Mouse (Mus musculus): ENCODE results near the gene Ptgs2. TPM values are rescaled to one million over a fixed set of nuclear protein-coding genes. Genes with fewer than 3 reads are reported as not detected.

The Ptgs2 gene
- under 1 TPM; 0.31 to 0.45 TPM for total RNA-seq (2021)
- long read RNA-seq, experiment 1: 0 reads
- long read RNA-seq, experiment 2, partial matches to known transcripts: 0 of 1 reads
- long read RNA-seq, experiment 2, other reads (novel, unspliced or antisense): 1 of 1 reads

- no peak for DNase-seq (ENCODE audit: low spot score in 2 of 2)
Observed at GRCm38 (mm10) chr1:150099790-150100333, at the start of gene Ptgs2. Gene Ptgs2 (plus strand): TSS chr1:150100031.

- no peak for DNase-seq (ENCODE audit: low spot score in 2 of 2)
Observed at GRCm38 (mm10) chr1:150050256-150050655, 49.6 kb upstream of the Ptgs2 start.

GRCm38 (mm10) chr1:150065684-150066083 lies 34.1 kb upstream of the Ptgs2 start:
- DNase-seq (ENCODE audit: low spot score in 2 of 2): no peak

GRCm38 (mm10) chr1:150072880-150073279 lies 27.0 kb upstream of the Ptgs2 start:
- no peak for DNase-seq (ENCODE audit: low spot score in 2 of 2)

- no peak for DNase-seq (ENCODE audit: low spot score in 2 of 2)
Observed at GRCm38 (mm10) chr1:150074609-150075008, 25.2 kb upstream of the Ptgs2 start.

GRCm38 (mm10) chr1:150089040-150089692 lies 10.7 kb upstream of the Ptgs2 start:
- no peak for DNase-seq (ENCODE audit: low spot score in 2 of 2)

- no peak for DNase-seq (ENCODE audit: low spot score in 2 of 2)
Observed at GRCm38 (mm10) chr1:150090229-150090628, 9.6 kb upstream of the Ptgs2 start.

- no peak for DNase-seq (ENCODE audit: low spot score in 2 of 2)
Observed at GRCm38 (mm10) chr1:150097036-150097435, 2.8 kb upstream of the Ptgs2 start.

- DNase-seq (ENCODE audit: low spot score in 2 of 2): no peak
Observed at GRCm38 (mm10) chr1:150097721-150098120, 2.1 kb upstream of the Ptgs2 start.

GRCm38 (mm10) chr1:150099374-150099773 lies 457 bp upstream of the Ptgs2 start:
- no peak for DNase-seq (ENCODE audit: low spot score in 2 of 2)

- no peak for DNase-seq (ENCODE audit: low spot score in 2 of 2)
Observed at GRCm38 (mm10) chr1:150104228-150104720, 4.4 kb downstream of the Ptgs2 start.

GRCm38 (mm10) chr1:150106736-150107135 lies 6.9 kb downstream of the Ptgs2 start:
- DNase-seq (ENCODE audit: low spot score in 2 of 2): no peak

GRCm38 (mm10) chr1:150109591-150109990 lies 9.8 kb downstream of the Ptgs2 start:
- DNase-seq (ENCODE audit: low spot score in 2 of 2): no peak

- no peak for DNase-seq (ENCODE audit: low spot score in 2 of 2)
Observed at GRCm38 (mm10) chr1:150115352-150115751, 15.5 kb downstream of the Ptgs2 start.

- DNase-seq (ENCODE audit: low spot score in 2 of 2): no peak
Observed at GRCm38 (mm10) chr1:150118352-150118751, 18.5 kb downstream of the Ptgs2 start.

GRCm38 (mm10) chr1:150125568-150125967 lies 25.7 kb downstream of the Ptgs2 start:
- DNase-seq (ENCODE audit: low spot score in 2 of 2): no peak

GRCm38 (mm10) chr1:150130070-150130469 lies 30.2 kb downstream of the Ptgs2 start:
- DNase-seq (ENCODE audit: low spot score in 2 of 2): no peak

- DNase-seq (ENCODE audit: low spot score in 2 of 2): no peak
Observed at GRCm38 (mm10) chr1:150130586-150131275, 30.9 kb downstream of the Ptgs2 start.

GRCm38 (mm10) chr1:150135350-150135749 lies 35.5 kb downstream of the Ptgs2 start:
- DNase-seq (ENCODE audit: low spot score in 2 of 2): no peak

- no peak for DNase-seq (ENCODE audit: low spot score in 2 of 2)
Observed at GRCm38 (mm10) chr1:150139730-150140129, 39.9 kb downstream of the Ptgs2 start.

GRCm38 (mm10) chr1:150141939-150142338 lies 42.1 kb downstream of the Ptgs2 start:
- no peak for DNase-seq (ENCODE audit: low spot score in 2 of 2)

- no peak for DNase-seq (ENCODE audit: low spot score in 2 of 2)
Observed at GRCm38 (mm10) chr1:150143578-150143977, 43.7 kb downstream of the Ptgs2 start.

Measured in adrenal gland, postnatal 4 days (tissue).